Mouse (Mus musculus) lung, embryonic 15.5 days (tissue): ENCODE results near the gene Pih1d1. TPM values are rescaled to one million over a fixed set of nuclear protein-coding genes. Genes with fewer than 3 reads are reported as not detected.
"Not testable (repeated sequence)": the region's sequence is repeated elsewhere in the genome, so short reads cannot be mapped to it uniquely, and the experiment has no call there.

Source experiments
- ATAC-seq: fragments of 200-750 bp; cut with Nextera tagmentation; 2 replicates; pipeline ENCODE4 v1.8.0; 2017; ENCODE audit warnings: moderate number of reproducible peaks, borderline replicate concordance; ENCODE audit not compliant: low FRiP score, low TSS enrichment; ENCODE audit errors: extremely low read depth
- H3K27ac ChIP-seq: fragments of 300-500 bp; sonication (generic); 2 replicates; pipeline ENCODE4 v1.5.1; 2015; ENCODE audit warnings: moderate library complexity, mild to moderate bottlenecking, inconsistent platforms
- H3K27me3 ChIP-seq: fragments of 300-500 bp; sonication (generic); 2 replicates; pipeline ENCODE4 v1.6.1; 2015; ENCODE audit warnings: inconsistent platforms
- H3K36me3 ChIP-seq: fragments of 300-500 bp; sonication (generic); 2 replicates; pipeline ENCODE4 v1.6.1; 2015; ENCODE audit warnings: inconsistent platforms
- H3K4me1 ChIP-seq: fragments of 300-500 bp; sonication (generic); 2 replicates; pipeline ENCODE4 v1.6.1; 2015; ENCODE audit warnings: inconsistent platforms
- H3K4me2 ChIP-seq: fragments of 300-500 bp; sonication (generic); 2 replicates; pipeline ENCODE4 v1.6.1; 2015; ENCODE audit warnings: inconsistent platforms, mild to moderate bottlenecking, moderate library complexity
- H3K4me3 ChIP-seq: fragments of 300-500 bp; sonication (generic); 2 replicates; pipeline ENCODE4 v1.5.1; 2015; ENCODE audit warnings: mild to moderate bottlenecking, inconsistent platforms
- H3K9ac ChIP-seq: fragments of 300-500 bp; sonication (generic); 2 replicates; pipeline ENCODE4 v1.6.1; 2015; ENCODE audit warnings: inconsistent platforms
- H3K9me3 ChIP-seq: fragments of 300-500 bp; sonication (generic); 2 replicates; pipeline ENCODE4 v1.6.1; 2016; ENCODE audit warnings: inconsistent platforms
- WGBS: fragments of 180-500 bp; shearing (Covaris S2); methylation state at CpG from one replicate; pipeline ENCODE4 v1.1.7; 2015; 5-methylcytosine and 5-hydroxymethylcytosine counted together
- polyA plus RNA-seq: library from polyadenylated mRNA; unstranded; fragments of >200 nt; fragmentation: Nextera tagmentation; extraction: Ambion mirVana; gene quantifications from 2 replicates; pipeline ENCODE4 v1.2.1, GENCODE M21; 2015

Pih1d1 gene
- polyA plus RNA-seq, 1 experiment from 2014 or later, result 103 TPM

- ATAC-seq, result no peak
- WGBS, result 79% methylated on average over 5 of the region's 5 CpGs
- Histone ChIP-seq H3K27me3 (no peaks in the 10 kb centered on the region), H3K36me3 (peaks cover 49% of the 10 kb centered on the region), H3K9me3 (no peaks in the 10 kb centered on the region), H3K4me2 (no peak overlapping the region), H3K27ac (no peak overlapping the region), H3K9ac (no peak overlapping the region), H3K4me3 (no peak overlapping the region), H3K4me1 (peaks cover 30% of the 10 kb centered on the region)
Measured at GRCm38 (mm10) chr7:45119780-45120709, 34.1 kb upstream of the Pih1d1 start.

GRCm38 (mm10) chr7:45121404-45121803 lies 32.7 kb upstream of the Pih1d1 start:
- 44% methylated on average over 8 of the region's 8 CpGs for WGBS
- H3K9ac ChIP-seq, result no peak overlapping the region
- H3K4me2 ChIP-seq, result peak overlapping the region; percentile 22; the same call in 1 of the 2 replicates
- no peak overlapping the region for H3K4me3 ChIP-seq
- no peaks in the 10 kb centered on the region for H3K27me3 ChIP-seq
- H3K9me3 ChIP-seq, result no peaks in the 10 kb centered on the region
- H3K4me1 ChIP-seq, result peaks cover 43% of the 10 kb centered on the region
- no peak for ATAC-seq
- peak overlapping the region; percentile 44 for H3K27ac ChIP-seq
- peaks cover 62% of the 10 kb centered on the region for H3K36me3 ChIP-seq

GRCm38 (mm10) chr7:45121966-45122365 lies 32.1 kb upstream of the Pih1d1 start:
- Histone ChIP-seq H3K9me3 (no peaks in the 10 kb centered on the region), H3K4me2 (peak overlapping the region; percentile 22; the same call in 1 of the 2 replicates), H3K4me1 (peaks cover 48% of the 10 kb centered on the region), H3K4me3 (no peak overlapping the region), H3K9ac (no peak overlapping the region), H3K36me3 (peaks cover 68% of the 10 kb centered on the region), H3K27me3 (no peaks in the 10 kb centered on the region), H3K27ac (peak overlapping the region; percentile 44)
- no peak for ATAC-seq

- ATAC-seq, result no peak
- Histone ChIP-seq H3K9ac (peak overlapping the region; percentile 97), H3K9me3 (no peaks in the 10 kb centered on the region), H3K4me2 (peak overlapping the region; percentile 61), H3K4me3 (peak overlapping the region; percentile 91), H3K36me3 (peaks cover 71% of the 10 kb centered on the region), H3K27me3 (no peaks in the 10 kb centered on the region), H3K27ac (peak overlapping the region; percentile 26; the same call in 1 of the 2 replicates), H3K4me1 (peaks cover 53% of the 10 kb centered on the region)
- WGBS, result 68% methylated on average over 15 of the region's 15 CpGs
Measured at GRCm38 (mm10) chr7:45122561-45123185, 31.4 kb upstream of the Pih1d1 start.

- H3K27me3 ChIP-seq, result no peaks in the 10 kb centered on the region
- peaks cover 65% of the 10 kb centered on the region for H3K36me3 ChIP-seq
- H3K4me1 ChIP-seq, result peaks cover 53% of the 10 kb centered on the region
- H3K27ac ChIP-seq, result peak overlapping the region; percentile 84
- H3K4me2 ChIP-seq, result peak overlapping the region; percentile 61
- ATAC-seq, result no peak
- peak overlapping the region; percentile 97 for H3K9ac ChIP-seq
- H3K4me3 ChIP-seq, result peak overlapping the region; percentile 91
- WGBS, result 15% methylated on average over 12 of the region's 12 CpGs
- no peaks in the 10 kb centered on the region for H3K9me3 ChIP-seq
Measured at GRCm38 (mm10) chr7:45123186-45123570, 30.9 kb upstream of the Pih1d1 start.

GRCm38 (mm10) chr7:45124224-45125143 lies 29.6 kb upstream of the Pih1d1 start, which contains the start of gene Rps11:
TSS of gene Rps11 (minus strand) at chr7:45124439.
- Histone ChIP-seq H3K4me3 (peak within 1 kb of the TSS; percentile 91), H3K9me3 (no peaks in the 10 kb centered on the region), H3K4me1 (peaks cover 53% of the 10 kb centered on the region), H3K27ac (peak within 1 kb of the TSS; percentile 88), H3K36me3 (peaks cover 57% of the 10 kb centered on the region), H3K27me3 (no peaks in the 10 kb centered on the region), H3K4me2 (peak within 1 kb of the TSS; percentile 61), H3K9ac (peak within 1 kb of the TSS; percentile 97)
- peak; percentile 86 for ATAC-seq
- WGBS, result under 1% methylated on average over 59 of the region's 59 CpGs

GRCm38 (mm10) chr7:45125144-45125600 lies 28.9 kb upstream of the Pih1d1 start:
- Histone ChIP-seq H3K4me2 (peak overlapping the region; percentile 49), H3K4me3 (peak overlapping the region; percentile 1)

GRCm38 (mm10) chr7:45125649-45126048 lies 28.5 kb upstream of the Pih1d1 start:
- H3K9ac ChIP-seq, H3K9me3 ChIP-seq, H3K27me3 ChIP-seq, ATAC-seq: not testable (repeated sequence)
- H3K27ac ChIP-seq, result peak overlapping the region; percentile 88
- peaks cover 49% of the 10 kb centered on the region for H3K36me3 ChIP-seq
- H3K4me1 ChIP-seq, result peaks cover 61% of the 10 kb centered on the region
- peak overlapping the region; percentile 1 for H3K4me3 ChIP-seq
- WGBS, result 69% methylated on average over 5 of the region's 5 CpGs
- H3K4me2 ChIP-seq, result peak overlapping the region; percentile 81; the same call in 1 of the 2 replicates

More at GRCm38 (mm10) chr7:45125144-45125600, 28.9 kb upstream of the Pih1d1 start:
- Histone ChIP-seq H3K4me1 (peaks cover 60% of the 10 kb centered on the region), H3K27ac (peak overlapping the region; percentile 88), H3K27me3 (no peaks in the 10 kb centered on the region), H3K36me3 (peaks cover 50% of the 10 kb centered on the region), H3K9me3 (no peaks in the 10 kb centered on the region), H3K9ac (0 out of 2 replicates have a peak overlapping the region, but pooled peaks have one; percentile 20)
- no peak for ATAC-seq
- WGBS, result 22% methylated on average over 7 of the region's 7 CpGs

- Histone ChIP-seq H3K27me3 (no peaks in the 10 kb centered on the region), H3K9ac (peak overlapping the region; percentile 99), H3K4me2 (peak overlapping the region; percentile 81), H3K36me3 (peaks cover 42% of the 10 kb centered on the region), H3K27ac (peak overlapping the region; percentile 88), H3K4me3 (peak overlapping the region; percentile 90), H3K4me1 (peaks cover 57% of the 10 kb centered on the region), H3K9me3 (no peaks in the 10 kb centered on the region)
- ATAC-seq, result no peak
- 63% methylated on average over 17 of the region's 17 CpGs for WGBS
Measured at GRCm38 (mm10) chr7:45126147-45126843, 27.8 kb upstream of the Pih1d1 start.

- Histone ChIP-seq H3K4me1 (peaks cover 49% of the 10 kb centered on the region), H3K9ac (peak overlapping the region; percentile 99), H3K4me3 (peak overlapping the region; percentile 90), H3K27me3 (no peaks in the 10 kb centered on the region), H3K27ac (peak overlapping the region; percentile 88), H3K4me2 (peak overlapping the region; percentile 81), H3K36me3 (peaks cover 35% of the 10 kb centered on the region), H3K9me3 (no peaks in the 10 kb centered on the region)
- no peak for ATAC-seq
- 21% methylated on average over 21 of the region's 21 CpGs for WGBS
Measured at GRCm38 (mm10) chr7:45126844-45127699, 27.0 kb upstream of the Pih1d1 start.
